Mouse (Mus musculus): Measurements from ENCODE around the gene Relb.
"Not testable (repeated sequence)": the region's sequence is repeated elsewhere in the genome, so short reads cannot be mapped to it uniquely, and the experiment has no call there.

The Relb gene

DNA sequence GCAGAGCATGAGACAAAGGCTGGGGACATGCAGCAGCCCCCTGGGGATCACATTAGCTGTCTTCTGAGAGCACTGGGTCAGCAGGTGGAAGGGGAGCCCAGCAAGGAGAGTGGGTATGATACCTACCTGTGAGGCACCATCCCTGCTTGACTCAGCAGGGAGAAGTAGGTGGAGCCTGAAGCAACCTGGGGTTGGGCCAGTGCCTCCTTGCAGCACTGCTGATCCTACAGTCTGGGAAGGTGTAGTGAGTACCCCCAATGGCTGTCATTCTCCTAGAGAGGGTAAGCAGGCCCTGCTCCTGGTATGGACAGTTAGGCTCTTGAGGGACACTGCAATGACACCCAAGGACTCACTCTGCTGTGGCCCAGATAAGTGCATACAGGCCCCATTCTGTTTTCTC, 3.0 kb upstream of the Relb start:
- DNase-seq (ENCODE audit: low spot score in 2 of 2) = no peak

DNA sequence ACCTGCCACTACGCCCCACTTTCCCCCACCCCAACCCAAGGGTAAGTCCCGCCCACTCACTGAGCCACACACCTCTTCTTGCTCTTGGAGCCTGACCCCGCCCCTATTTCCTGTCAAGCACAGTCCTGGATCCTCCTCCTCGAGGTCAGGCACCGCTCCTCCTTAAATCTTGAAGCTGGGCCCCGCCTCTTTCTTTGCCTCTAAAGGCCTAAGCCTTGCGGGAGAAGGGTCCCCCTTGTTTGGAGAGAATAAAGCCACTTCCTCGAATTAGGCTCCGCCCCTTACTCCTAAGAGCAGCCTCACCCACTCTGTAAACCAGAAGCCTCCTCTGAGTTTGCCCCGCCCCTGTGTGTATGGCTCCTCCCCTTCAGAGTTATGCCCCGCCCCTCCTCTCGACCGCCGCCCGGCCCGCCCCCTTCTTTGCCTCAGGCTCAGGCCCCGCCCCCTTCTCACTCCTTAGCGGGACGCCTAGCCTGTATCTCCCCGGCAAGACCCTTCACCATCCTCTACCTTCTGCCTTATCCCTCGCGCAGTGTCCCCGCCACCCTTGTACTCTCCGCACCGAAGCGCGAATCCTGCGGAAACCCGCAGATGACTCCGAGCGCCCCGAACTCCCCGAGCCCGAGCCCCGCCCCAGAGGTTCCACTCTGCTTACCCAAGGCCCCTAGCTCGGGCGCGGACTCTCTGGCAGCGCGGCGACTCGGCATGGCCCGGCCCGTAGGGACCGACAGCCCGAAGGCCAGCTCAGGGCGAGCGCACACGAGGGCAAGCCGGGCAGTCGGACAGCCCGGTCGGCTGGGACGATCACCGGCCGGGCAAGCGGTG, 490 bp downstream of the Relb start:
- DNase-seq (ENCODE audit: low spot score in 2 of 2) = peak; percentile 92 to 96

DNA sequence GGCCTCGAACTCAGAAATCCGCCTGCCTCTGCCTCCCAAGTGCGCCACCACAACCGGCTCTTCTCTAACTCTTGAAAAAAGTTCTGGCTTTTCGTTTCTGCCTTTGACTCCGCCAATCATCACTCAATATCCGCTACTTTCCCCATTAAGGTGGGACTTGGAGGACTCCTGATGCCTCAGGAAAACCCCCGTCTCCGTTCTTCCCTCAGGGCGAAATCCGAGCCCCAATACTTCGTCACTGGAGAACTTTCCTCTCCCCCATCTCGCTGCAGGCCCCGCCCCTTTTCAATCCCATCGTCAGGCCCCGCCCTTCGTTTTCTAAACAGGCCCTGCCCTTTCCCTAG, 1.1 kb downstream of the Relb start:
- DNase-seq (ENCODE audit: low spot score in 2 of 2) = no peak

DNA sequence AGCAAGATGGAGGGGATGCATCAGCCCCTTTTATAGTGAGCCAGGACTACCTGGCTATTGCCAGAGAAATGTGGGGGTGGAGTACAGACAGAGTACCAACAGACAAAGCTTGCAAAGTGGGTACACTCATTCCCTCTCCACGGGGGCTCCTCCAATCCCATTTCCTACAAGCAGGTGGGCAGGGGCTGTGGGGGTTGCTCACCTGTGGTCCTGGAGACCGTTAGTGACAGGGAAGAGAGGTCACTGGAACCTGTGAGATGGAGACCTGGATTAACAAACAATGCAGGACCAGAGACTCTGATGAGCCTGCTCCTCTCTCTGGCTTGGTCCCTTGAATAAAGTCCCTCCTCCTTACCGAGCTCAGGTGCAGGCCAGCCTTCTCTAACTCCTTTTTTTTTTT, 1.5 kb downstream of the Relb start:
- DNase-seq (ENCODE audit: low spot score in 2 of 2) = no peak

DNA sequence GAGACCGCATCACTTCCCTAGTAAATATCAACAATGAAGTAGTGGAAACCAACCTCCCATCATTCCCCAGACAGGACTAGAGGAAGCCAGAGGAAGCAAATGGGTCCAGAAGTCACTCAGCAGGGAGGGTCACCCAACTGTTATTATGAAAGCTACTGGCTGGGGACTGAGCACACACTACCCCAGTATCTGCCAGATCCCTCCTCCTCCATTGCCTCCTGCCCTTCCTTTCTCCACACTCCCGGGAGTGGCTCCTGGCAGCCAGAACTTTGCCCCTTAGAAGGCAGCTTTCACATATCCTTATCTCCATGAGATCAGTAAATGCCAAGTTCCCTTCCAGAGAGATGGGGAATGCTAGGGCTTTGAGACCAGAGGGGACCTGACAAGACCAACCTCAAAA, 5.8 kb downstream of the Relb start:
- no peak for DNase-seq (ENCODE audit: low spot score in 2 of 2)

DNA sequence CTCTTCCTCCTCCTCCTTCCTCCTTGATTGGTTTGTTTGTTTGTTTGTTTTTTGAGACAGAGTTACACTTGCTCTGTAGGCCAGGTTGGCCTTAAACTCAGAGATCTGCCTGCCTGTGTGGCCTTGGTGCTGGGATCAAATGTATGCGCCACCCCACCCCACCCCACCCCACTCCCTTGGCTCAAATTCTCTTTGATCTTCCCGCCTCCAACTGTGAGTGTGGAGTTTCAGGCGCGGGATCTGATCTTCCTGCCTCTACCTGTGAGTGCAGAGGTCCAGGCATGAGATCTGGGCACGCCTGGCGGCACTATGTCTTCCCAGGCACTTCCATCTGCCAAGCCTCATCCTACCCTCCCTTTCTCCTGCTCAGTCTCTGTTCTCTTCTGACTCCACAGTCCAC, 7.0 kb downstream of the Relb start:
- no peak for DNase-seq (ENCODE audit: low spot score in 2 of 2)

DNA sequence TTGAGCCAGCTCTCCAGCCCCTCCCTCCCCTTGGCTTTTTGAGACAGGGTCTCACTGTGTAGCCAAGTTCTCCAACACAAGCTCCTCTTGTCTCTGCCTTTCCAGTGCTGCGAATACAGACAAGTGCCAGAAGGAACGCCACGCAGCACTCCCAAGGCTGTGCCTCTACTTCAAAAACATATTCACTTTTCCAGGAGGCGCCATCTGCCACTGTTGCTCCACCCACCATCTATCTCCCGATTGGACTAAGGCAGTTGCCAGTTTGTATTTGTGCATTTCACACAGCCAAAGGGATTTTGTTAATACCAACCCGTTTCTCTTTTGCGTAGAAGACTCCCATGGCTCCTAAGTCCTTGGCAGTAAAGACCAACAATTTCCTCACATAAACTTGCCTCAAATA, 8.4 kb downstream of the Relb start:
- no peak for DNase-seq (ENCODE audit: low spot score in 2 of 2)

DNA sequence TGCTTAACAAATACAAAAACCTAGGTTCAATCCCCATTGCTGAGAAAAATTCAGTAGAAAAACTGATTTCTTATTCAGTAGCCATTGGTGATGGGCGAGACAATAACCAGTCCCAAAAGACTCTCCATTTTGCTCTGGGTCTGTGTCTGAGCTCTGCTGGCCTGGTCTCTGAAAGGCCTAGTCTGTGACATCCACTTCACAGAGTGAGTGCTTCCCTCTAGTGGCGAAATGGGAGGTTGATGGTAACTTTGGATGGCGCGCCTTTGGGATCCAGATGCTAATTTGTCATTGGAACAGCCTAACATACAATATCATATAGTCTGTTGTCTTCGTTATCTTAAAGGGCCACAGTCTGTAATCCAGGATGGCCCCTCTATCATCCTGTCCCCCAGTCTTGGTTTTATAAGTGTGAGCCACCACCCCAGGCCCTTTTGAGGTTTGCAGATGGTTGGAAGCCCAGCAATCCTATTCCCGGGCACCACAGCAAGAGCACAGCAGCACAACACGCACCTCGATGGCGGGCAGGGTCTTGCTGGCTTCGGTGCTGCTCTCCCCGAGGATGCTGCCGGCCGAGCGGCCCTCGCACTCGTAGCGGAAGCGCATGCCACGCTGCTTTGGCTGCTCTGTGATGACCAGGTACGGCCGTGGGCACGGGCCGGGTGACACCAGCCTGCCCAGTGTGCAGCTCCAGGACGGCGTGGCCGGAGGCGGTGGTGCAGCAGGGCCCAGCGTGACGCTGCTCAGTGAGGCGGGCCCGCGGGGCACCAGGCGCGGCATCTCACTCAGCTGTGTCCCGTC, 10.0 kb downstream of the Relb start:
- peak; percentile 59 to 76 for DNase-seq (ENCODE audit: low spot score in 2 of 2)

DNA sequence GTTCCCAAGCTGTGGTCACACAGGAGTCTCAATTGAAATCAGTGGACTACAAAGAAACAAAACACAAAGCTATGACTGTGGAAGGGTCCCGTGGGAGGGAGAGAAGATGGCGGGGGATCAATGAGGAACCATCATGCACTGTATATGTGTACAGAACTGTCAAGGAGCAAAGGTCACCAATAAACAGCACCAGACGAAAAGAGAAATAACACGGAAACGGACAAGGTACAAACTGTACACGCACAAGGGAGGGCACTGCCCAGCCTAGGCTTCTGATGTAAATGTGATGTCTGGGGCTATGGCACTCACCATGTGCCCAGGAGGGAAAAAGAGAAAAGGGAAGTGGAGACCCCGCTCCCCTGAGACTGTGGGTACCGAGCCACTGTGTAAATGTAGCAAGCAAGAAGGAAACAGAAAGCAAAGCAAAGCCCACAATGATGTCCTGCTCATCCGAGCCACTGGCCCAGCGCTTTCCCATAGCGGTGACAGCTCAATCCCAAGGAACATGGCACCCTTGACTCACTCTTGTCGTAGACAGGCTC, 14.1 kb downstream of the Relb start:
- DNase-seq (ENCODE audit: low spot score in 2 of 2) = peak in 1 of 2 experiments; percentile 55

DNA sequence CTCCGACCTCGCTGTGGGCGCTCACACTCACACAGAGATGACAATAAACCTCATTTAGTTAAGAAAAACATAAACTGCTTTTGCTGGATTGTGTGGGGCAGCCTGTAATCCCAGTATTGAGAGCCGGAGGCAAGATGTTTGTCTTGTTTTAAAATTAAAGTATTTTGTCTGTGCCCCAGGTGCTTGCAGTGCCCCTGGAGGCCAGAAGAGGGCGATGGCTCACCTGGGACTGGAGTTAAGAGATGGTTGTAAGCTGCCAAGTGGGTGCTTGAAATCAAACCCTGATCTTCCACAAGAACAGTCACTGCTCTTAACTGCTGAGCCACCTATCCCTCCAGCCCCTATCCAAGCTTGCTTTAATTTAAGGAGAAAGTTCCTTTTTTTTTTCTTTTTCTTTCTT, 18.3 kb downstream of the Relb start:
- DNase-seq (ENCODE audit: low spot score in 2 of 2) = no peak

DNA sequence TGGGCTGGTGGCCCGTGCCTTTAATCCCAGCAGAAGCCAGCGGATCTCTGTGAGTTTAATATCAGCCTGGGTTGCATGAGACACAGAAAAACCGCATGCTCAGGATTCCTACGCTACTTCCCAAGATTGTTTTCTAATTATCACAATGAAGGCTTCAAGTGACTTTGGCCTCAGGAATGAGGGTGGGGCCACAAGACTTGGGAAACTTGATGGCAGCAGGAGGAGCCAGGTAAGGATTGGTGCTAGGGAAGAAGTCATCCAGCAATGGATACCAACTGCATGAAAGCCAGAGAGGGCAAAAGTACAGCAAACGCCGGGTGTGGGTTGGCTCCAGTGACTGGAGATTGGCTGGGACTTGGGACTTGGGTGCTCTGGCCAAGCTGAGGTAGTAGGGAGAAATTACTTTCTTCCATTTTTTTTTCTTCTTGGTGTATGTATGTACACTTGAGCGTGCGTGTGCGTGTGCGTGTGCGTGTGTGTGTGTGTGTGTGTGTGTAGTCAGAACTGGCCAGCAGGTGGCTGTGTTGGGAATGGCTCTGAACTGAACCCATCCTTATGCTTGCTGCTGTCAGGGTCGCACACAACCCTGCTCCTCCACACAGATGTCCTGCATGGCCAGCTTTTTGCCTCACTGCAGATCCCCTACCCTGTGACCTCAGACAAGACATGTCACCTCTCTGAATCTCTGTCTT, 19.5 kb downstream of the Relb start:
- DNase-seq (ENCODE audit: low spot score in 2 of 2) = no peak

DNA sequence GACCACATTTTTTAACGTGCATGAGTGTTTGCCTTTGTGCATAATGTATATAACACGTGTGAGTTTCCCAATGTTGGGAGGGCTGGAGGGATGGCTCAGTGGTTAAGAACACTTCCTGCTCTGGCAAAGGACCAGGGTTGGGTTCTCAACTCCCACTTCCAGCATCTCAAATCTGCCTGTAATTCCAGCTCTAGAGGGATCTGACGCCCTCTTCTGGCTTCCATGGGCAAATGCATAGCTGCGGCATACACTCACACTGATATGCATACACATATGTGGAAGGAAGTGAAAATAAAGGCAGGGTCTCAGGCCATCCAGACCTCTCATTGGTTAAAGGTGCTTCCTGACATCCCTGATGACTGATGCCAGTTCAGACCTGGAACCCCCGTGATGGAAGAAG, 21.9 kb downstream of the Relb start:
- DNase-seq (ENCODE audit: low spot score in 2 of 2) = no peak

DNA sequence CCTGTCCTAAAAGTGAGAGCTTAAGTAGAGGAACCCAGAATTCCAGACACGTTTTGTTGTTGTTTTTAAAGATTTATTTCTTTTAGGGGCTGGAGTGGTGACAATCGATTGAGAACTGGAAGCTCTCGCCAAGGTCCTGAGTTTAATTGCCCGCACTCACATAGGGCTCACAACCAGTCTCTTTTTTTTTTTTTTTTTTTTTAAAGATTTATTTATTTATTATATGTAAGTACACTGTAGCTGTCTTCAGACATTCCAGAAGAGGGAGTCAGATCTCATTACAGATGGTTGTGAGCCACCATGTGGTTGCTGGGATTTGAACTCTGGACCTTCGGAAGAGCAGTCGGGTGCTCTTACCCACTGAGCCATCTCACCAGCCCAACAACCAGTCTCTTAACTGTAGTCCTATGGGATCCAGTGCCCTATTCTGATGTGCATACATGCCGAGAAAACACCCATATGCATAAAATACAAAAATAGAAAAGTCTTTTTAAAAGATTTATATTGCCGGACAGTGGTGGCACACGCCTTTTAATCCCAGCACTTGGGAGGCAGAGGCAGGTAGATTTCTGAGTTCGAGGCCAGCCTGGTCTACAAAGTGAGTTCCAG, 24.5 kb downstream of the Relb start:
- DNase-seq (ENCODE audit: low spot score in 2 of 2) = not testable (repeated sequence)

DNA sequence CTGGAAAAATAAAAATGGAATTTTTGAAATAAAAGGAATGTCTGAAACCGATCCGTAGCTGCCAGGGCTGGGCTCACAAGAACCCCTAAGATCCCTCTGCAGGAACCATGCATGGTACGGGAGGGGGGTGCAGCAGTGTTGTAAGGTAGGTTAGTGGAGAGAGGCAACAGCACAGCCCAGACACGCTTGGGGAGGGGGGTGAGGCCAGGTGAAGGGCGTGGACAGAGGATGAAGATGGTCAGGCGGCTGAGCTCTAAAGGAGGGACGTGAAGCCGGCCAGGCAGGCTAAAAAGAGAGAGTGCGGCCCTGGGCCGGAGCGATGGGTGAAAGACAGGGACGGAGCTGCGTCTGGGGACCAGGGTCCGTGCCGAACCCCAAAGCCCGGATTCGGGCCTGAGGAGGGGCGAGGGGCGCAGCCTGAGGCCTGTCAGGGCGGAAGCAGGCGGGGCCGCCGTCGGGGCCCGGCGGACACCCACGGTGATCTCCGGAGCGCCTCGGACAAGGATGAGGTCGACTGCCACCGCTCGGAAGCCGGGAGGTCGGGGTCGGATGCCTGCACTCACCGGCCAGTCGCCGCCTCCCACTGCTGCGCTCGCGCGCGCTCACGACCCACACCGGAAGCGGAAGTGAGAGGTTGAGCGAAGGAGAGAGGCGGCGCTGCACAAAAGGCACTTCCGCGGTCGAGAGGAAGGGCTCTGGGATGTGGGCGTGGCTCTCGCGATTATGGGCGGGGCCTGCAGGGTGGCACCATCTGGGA, 25.2 kb downstream of the Relb start, which contains the start of gene Clasrp:
Clasrp (minus strand) TSS at position 638 of the 757 bp plus-strand sequence.
- peak; percentile 94 to 99 for DNase-seq (ENCODE audit: low spot score in 2 of 2)

DNA sequence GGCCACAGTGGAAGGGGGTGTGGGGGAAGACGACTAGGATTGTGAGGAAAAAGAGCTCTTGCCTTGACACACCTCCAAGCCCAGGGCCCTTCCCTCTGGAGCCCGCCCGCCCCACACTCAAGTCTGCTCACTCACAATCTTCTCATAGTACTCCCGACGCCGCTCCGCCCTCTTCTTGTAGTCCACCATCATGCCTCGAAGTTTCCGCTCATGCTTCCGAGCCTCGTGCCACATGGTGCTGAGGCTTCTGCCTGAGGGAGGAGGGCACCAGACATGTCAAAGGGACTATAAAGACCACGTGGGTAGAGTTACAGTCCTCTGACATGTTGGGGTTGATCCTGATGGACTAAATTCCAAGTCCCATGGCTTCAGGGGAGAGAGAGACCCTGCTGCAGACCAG, 26.2 kb downstream of the Relb start:
- no peak for DNase-seq (ENCODE audit: low spot score in 2 of 2)

DNA sequence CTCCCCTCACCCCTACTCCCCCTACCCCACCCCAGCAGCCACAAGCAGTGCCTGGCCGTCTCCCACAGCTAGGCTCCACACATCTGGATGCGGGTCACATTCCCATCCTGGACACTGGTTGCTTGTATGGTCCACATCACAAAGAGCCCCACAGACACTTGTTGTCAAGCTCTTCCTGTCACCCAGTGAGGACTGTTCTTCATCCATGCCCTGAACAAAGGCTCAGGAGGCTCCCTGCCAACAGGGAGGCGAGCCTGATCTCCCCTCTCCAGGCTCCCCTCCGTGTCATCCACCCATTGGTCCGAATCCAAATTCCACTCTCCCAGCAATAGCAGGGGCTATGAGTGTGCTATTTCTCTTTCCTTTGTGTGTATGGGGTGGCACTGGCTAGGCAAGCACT, 28.7 kb downstream of the Relb start:
- DNase-seq (ENCODE audit: low spot score in 2 of 2) = no peak

DNA sequence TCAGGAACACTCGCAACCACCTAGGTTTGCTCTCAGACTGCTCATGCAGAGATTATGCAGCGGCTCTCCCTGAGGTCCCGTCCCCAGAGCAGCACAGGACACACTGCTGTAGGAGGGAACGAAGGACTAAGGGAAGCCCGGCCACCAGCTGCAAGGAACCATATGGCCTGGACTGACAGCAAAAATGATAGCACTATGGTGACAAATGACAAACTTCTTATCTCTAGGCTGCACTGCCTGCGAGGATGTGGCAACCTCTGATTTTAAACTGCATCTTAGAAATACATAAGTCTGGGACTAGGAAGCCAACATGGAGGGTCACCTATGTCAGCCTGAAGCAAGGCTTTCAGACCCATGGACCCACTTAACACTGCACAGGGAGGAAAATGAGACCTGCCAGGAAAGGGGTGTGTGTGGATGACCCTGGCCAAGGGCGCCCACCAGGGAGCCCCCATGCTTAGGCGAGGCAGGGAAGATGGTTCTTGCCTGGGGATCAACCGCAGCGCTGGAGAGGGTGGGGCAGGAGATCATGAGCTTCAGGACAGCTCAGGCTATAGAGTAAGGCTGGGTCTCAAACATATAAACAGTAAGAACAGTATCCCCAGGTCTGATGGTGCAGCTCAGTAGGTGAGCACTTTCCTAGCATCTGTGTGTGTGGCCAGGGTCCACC, 36.0 kb downstream of the Relb start:
- DNase-seq (ENCODE audit: low spot score in 2 of 2) = peak in 1 of 2 experiments; percentile 12

DNA sequence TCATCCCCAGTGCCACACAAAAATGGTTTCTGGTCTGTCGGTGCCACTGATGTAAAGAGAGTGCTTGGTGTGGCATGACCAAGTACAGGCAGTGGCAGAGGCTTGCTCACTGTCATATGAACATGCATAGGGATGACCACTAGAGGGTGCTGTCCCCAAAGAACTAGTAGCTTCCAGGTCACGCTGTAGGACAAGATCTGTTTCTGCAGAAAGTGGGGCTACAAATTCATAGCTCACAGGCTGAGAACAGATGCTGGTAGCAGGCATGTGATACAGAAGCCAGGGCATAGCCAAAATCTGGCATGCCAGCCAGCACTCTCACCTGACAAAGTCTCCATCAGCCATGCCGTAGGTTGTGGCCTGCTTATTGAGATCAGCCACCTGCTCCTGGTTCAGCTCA, 39.3 kb downstream of the Relb start:
- peak; percentile 69 to 88 for DNase-seq (ENCODE audit: low spot score in 2 of 2)

DNA sequence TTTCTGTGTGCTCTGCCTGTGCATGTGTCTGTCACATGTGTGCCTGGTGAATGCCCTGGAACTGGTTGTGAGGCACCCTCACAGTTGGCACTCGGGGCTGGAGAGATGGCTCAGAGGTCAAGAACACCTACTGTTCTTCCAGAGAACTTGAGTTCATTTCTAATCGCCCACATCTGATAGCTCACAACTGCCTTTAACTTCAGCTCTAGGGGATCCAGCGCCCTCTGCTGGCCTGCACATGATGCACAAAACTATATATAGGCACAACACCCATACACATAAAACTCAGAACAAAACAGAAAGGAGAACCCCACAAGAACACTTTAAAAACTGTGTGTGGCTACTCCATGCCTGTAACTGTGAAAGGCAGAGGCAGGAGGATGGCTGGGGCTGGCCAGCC, 40.0 kb downstream of the Relb start:
- peak; percentile 57 to 83 for DNase-seq (ENCODE audit: low spot score in 2 of 2)

DNA sequence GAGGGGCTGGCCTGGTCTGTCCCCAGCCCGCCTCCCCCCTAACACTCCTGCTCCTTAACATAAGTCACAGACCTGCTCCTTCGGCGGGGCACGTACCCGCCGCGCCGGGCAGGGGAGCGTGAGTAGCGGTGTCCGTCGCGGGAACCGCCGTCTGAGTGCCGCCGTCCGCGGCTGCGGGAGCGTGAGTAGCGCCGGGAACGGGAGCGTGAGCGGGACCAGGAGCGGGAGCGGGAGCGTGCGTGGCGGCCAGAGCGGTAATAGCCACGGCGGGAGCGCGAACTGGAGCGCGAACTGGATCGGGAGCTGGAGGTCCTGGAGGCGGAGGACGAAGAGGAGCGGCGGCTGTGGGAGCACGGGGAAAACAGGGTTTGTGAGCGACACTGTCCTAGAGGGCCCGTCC, 43.0 kb downstream of the Relb start:
- no peak for DNase-seq (ENCODE audit: low spot score in 2 of 2)

DNA sequence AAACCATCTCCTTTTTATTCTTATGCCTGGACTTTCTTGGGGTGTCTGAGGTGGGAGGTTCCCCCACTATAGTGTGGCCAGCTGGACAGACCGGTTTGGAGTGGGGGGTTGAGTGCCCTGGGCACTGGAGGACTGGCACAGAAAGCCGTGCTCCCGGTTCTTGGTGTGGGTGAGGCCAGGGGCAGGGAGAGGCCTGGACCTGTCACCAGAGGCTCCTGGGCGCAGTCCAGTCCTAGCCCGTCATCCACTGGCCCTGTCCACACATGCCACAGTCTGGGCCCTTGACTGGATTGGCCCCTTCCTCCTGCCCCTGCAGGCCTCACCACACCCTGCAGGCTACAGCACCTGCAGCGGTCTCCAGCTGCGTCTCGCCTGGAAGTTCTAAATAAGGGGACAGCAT, 48.6 kb downstream of the Relb start:
- DNase-seq (ENCODE audit: low spot score in 2 of 2) = no peak
